Mouse (Mus musculus) stomach, postnatal 0 days (tissue): ENCODE measurements at regions not wholly inside any gene's neighbourhood (a gene's known extent, or its start where the extent isn't known, plus 50 kb on each side); places are given as distances from the start of the nearest gene placed in this dataset.

Experiments used
- CTCF ChIP-seq: IDR thresholded peaks from 2 replicates; pipeline ENCODE4 v1.5.1; 2016; ENCODE audit warnings: antibody characterized with exemption, low read depth, mild to moderate bottlenecking, moderate library complexity
- EP300 ChIP-seq: optimal IDR thresholded peaks from 2 replicates; pipeline ENCODE3; 2016; ENCODE audit warnings: antibody characterized with exemption

DNA sequence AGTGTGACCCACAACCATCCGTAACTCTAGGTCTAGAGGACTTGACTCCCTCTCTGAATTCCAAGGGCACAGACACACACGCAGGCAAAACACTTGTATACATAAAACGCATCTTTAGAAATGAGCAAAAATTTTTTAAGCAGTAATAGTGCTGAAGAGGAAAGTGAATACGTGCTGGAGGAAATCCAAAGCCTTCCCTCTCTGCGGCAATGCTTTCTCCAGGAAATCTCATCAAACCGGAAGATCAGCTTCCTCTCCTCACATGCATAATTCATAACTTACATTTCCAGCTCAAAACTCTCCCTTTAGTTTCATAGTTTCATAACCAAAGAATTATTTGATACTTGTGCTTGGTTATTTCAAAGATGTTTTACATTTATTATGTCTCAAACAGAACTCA lies 209.3 kb upstream of the Cited2 start:
- no peak for TF ChIP-seq CTCF
- no peak for TF ChIP-seq EP300
